Mouse (Mus musculus): ENCODE measurements at regions not wholly inside any gene's neighbourhood (a gene's known extent, or its start where the extent isn't known, plus 50 kb on each side); places are given as distances from the start of the nearest gene placed in this dataset.
"Not testable (repeated sequence)": the region's sequence is repeated elsewhere in the genome, so short reads cannot be mapped to it uniquely, and the experiment has no call there.

DNA sequence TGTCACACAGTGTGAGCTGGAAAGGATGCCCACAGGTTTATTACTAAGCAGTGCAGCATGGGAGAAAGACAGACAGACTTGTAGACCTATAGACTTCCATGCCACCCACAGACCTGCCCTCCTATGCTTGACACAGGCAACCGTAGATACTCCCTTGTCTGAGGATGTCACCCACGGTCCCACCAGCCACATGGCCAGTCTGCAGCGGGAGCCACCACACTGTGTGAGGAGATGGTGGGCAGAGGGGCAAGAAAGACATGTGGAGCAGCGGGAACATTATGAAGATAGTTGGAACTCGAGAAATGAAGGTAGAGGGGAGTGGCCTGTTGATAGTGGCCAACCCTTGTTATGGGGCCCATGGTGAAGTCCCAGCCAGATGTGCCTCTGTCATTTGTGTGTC lies 244.0 kb upstream of the Tusc1 start:
- no peak for DNase-seq

DNA sequence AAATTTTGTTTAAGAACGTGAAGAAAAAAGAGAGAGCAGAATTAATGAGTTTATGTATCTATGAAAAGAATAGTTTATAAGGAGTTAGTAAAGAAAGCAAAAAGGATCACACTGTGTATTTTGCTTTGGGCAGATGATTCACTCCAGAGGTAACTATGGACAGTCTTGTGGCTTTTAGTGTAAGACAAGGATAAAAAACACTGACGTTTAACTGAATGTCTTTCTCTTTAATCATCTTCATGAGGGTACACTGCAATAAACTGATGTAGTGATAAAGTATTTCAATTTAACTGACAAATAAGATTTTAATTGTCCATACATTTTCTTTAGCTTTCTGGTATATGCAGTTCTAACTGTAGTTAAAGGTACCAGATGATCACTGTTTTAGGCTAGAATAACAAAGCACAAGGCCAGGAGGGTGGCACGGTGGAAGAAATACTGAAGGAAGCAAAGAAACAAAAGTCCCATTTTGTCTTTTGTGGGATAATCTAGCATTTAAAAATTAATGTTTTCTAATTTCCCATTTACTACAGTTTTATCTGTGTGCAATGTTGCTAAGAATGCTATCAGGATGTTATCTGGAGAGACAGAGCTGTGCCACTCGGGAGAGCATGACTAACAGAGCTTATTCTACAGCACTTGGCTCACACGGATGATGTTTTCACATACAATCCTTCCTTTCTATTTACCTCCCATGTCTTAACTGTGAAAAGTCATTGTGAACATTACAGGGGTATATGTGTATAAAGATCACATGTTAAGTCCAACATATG lies 232.4 kb upstream of the Tusc1 start:
- DNase-seq, result no peak

DNA sequence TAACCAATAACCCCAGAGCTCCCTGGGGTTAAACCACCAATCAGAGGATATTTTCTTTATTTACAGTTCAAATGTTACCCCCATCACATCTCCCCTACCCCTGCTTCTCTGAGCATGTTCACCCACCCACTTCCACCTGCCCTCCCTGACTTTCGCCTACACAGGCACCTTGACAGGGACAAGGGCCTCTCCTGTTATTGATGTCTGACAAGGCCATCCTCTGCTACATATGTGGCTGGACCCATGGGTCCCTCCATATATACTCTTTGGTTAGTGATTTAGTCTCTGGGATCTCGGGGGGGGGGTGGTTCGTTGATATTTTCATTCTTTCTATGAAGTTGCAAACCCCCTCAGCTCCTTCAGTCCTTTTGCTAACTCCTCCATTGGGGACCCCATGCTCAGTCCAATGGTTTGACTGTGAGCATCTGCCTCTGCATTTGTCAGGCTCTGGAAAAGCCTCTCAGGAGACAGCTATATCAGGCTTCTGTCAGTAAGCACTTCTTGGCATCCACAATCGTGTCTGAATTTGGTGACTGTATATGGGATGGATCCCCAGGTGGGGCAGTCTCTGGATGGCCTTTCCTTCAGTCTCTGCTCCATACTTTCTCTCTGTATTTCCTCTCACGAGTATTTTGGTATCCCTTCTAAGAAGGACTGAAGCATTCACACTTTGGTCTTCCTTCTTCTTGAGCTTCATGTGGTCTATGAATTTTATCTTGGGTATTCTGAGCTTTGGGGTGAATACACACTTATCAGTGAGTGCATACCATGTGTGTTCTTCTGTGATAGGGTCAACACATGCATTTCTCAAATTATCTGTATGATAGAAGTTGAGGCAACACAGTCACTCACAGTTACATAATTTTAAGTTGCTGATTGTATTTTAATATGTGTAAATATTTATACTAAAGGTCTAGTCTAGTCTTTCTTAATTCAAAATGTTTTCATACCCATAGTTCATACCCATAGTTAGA lies 220.8 kb upstream of the Tusc1 start:
- no peak for DNase-seq

DNA sequence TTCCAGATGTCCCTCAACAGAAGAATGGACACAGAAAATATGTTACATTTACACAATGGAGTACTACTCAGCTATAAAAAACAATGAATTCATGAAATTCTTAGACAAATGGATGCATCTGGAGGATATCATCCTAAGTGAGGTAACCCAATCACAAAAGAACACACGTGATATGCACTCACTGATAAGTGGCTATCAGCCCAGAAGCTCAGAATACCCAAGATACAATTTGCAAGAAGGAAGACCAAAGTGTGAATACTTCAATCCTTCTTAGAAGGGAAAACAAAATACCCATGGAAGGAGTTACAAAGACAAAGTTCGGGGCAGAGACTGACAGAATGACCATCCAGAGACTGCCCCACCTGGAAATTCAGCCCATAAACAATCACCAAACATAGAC lies 219.9 kb upstream of the Tusc1 start:
- not testable (repeated sequence) for DNase-seq

DNA sequence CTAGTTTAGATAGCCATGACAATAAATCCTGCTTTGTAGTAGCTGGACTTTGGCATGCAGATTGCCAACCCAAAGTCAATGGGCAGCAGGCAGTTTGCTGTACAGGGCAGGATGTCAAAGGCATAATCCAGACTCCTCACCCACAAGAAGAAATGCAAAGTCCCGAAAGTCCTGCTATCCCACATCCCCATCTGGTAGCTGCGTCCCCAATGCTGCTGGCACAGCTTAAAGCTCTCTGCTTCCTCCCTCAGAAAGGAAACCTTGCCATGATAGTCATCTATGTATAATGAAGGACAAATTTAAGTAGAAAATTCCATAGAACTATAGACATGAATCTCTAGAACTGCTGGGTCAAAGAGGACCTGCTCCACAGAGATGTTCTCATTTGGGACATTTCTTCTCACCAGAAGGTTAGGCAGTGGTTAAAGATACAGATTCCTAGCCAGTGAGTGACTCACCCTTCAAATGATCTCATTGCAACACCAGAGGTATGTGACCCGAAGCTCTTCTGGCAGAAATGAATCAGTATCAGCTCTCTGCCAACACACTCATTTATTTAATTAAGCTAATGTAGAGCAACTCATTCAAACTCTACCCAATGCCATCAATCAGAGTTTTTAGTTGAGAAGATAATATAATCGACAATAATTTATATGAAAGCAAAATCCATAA lies 217.3 kb upstream of the Tusc1 start:
- no peak for DNase-seq

DNA sequence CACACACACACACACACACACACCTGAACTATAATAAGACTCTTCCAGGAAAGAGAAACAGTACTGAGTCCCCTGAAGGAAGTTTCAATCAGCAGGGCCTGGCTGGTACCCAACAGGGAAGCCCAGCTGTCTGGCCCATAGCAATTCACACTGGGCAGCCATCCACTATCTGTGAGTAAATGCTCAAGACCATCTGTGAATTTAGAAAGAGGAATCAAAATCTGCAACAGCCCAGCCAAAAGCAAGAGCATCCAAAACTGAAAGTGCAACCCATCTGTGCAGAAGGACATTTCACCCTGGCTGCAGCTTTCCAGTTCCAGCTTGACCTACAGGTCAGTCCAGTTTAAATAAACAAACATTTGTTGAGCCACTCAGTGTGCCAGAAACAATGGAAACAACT lies 215.8 kb upstream of the Tusc1 start:
- peak; percentile 81 for DNase-seq

DNA sequence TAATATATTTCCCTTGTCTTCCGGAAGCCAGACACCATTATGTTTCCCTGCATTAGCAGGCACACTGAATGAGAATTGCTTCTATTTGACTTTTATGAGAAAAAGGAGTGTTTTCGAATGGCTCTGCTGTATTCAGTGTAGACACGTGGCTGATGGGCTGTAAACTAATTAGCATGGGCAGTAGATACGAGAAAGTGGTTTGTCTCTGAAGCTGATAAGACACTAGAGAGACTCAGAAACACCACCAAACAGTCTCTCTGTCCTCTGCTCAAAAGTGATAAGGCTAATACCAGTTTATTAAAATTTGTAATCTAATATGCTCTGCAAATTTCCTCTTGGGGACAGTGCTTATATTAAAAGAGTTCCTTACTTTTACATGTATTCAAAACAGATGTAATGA lies 205.3 kb upstream of the Tusc1 start:
- DNase-seq, result no peak

- DNase-seq, result no peak
Measured at GRCm38 (mm10) chr4:93527382-93527781, 192.1 kb upstream of the Tusc1 start.

DNA sequence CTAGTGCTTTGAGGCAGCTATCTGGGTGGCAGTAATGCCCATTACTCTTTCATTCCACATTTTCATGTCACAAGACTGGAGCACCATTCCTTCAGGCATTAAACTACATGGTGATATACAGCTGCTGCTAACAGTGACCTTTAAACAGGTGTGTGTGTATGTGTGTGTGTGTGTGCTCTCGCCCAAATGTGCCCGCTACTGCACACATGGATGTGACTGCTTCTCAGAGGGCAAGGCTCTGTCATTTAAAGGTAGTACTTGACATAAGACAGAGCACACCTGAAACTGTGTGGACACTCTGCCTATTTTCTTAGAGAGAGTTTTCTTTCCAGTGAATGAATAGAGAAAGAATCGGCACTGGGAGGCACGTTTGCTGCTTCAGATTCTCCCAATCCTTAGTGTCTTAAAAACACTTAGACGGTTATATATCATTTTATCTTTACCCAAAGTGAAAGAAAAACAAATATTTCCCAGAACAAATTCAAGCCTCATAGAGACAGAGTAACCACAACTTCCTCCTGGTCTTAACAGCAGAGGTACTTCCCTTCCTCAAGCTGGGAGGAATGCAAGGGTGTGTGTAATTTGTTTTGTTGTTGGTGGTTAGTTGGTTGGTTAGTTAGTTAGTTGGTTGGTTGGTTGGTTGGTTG lies 185.3 kb upstream of the Tusc1 start:
- DNase-seq, result no peak

GRCm38 (mm10) chr4:93518925-93519324 lies 183.6 kb upstream of the Tusc1 start:
- no peak for DNase-seq

GRCm38 (mm10) chr4:93510771-93511170 lies 175.5 kb upstream of the Tusc1 start:
- no peak for DNase-seq

DNA sequence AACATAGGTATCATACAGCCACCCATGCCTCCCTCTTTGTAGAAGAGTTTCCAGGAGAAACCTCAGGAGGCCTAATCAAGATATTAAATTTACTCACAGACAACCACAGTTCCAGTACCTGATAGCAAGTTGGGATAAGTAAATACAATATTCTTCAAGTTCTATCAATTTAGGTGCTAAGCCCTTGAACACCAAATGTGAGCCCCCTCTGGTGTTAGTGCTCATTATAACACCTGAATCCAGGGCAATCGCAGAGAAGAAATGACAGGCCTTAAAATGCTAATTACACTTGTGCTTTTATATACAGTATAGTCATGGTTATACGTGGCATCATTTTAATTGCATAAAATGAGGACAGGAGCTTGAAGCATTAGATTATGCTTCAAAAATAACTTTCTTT lies 161.6 kb upstream of the Tusc1 start:
- DNase-seq, result no peak

DNA sequence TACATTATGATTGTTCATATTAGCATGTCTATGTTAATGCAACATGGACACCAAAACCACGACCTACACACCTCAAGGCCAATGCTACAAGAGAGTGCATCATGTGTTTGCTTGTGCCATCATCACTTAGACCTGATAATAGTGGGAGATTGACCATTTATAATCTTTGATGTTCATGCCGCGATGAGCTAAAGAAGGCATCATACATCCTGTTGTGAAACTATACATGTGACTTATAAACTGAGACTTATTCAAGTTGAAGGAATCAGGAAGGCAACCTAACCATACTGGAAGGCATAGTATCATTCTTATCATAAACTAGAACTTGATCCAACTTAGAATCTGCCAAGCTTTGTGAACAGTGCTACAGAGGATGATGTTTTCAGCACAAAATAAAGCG lies 159.0 kb upstream of the Tusc1 start:
- DNase-seq, result no peak

DNA sequence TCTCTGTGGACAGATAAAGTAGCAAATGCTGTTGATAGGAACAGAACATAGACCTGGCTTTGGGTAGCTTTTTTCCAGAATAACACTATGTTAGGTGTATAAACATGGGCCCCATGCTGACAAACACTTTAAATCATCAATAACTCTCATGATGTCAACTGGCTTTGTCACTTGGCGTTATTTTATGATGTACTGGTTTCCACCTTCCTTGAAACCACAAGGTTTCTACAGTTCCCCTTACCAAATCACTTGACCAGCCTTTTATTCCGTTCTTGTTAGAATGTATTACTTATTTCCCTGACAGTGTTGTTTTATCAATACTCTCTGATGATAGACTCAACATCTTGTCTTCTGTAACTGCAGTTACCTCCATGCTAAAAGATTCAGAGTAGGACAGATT lies 158.6 kb upstream of the Tusc1 start:
- DNase-seq, result no peak

DNA sequence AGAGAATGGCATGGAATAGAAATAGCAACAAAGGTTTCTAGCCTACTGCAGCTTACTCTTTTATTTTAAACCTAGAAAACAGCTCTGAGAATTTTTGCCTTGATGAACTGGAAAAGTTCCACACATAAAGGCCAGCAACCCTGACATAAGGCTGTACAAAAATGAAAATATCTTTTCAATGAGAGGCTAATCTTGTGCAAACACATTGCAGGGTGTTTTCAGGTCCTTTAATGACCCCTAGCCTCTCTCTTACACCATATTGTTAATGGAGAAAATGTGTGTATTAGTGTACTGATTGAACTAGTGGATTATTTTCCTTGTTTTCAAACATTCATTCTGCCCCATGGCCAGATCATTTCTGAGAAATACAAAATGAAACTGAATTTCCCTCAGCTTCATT lies 158.0 kb upstream of the Tusc1 start:
- DNase-seq, result no peak

GRCm38 (mm10) chr4:93488570-93488969 lies 153.3 kb upstream of the Tusc1 start:
- no peak for DNase-seq

- DNase-seq, result no peak
Measured at GRCm38 (mm10) chr4:93486455-93486854, 151.1 kb upstream of the Tusc1 start.

DNA sequence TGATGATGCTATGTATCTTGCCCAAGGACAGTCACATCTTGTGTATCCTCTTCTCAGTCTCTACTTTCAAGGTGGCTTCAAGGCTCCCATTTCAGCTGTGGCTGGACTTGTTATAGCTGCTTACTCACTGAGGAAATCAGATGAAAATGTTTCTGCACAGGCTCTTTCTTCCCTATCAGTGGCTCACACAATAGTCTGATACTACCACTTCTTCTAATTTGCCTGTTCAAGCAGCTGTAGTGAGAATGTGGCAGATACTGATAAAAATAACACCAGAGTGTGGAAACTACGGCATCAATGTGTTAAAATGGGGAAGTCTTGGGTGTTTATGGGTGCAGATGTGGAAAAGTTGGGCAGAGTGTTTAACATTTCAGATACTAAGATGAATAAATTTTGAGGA lies 145.9 kb upstream of the Tusc1 start:
- no peak for DNase-seq

DNA sequence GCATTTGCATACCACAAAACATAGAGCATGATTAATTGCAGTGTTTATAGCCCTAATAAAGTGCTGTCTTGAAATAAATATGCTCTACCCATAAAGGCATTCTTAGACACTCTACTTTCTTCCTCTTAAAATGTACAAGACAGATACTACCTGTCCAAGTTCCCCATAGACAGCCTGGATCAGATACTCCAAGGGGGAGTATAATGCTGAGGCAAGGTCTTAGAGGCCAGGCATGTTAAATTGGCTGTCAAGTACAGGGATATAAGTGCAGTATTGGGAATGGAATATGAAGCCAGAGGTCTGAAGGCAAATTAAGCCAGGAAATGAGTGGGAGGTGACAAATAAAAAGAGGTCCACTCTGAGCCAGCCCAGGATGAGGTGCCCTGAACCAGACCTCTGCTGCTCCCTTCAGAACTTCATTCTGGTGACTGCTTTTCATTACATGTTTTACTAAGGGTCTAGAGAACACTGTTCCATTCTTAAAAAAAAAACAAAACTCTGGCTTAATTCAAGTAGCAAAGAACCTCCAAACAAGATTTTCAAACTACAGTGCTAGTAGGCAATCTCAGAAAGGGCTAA lies 142.0 kb upstream of the Tusc1 start:
- DNase-seq, result no peak

- DNase-seq, result no peak
Measured at GRCm38 (mm10) chr4:93467998-93468397, 132.7 kb upstream of the Tusc1 start.

DNA sequence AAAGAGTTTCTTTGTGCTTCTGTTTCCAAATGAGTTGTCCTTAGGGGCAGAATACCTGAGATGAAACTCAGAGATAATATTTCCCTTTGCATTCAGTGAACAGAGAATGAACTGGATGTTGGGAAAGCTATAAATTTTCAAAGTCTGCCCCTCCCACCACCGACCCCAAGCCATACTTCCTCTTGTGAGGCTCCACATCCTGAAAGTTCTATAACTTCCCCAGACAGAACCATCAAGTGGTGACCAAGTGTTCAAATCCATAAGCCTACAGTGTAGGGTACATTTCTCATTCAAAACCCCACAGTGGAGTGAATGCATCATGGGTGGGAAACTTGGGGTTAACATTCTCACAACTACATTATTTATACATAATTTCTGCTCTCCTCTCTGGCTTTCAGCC lies 132.1 kb upstream of the Tusc1 start:
- no peak for DNase-seq

- DNase-seq, result no peak
Measured at GRCm38 (mm10) chr4:93451357-93451756, 116.0 kb upstream of the Tusc1 start.
